Mouse (Mus musculus): Measurements from ENCODE around the gene D330045A20Rik.
"Not testable (repeated sequence)": the region's sequence is repeated elsewhere in the genome, so short reads cannot be mapped to it uniquely, and the experiment has no call there.

The D330045A20Rik gene

GRCm38 (mm10) chrX:139583616-139584015, 103.4 kb downstream of the D330045A20Rik start:
- no peak for DNase-seq

- not testable (repeated sequence) for DNase-seq
These were observed 106.5 kb downstream of the D330045A20Rik start for GRCm38 (mm10) chrX:139586676-139587075.

GRCm38 (mm10) chrX:139596404-139596803, 116.2 kb downstream of the D330045A20Rik start:
- no peak for DNase-seq
